ENCODE assay signal across 19 mouse cellular contexts in genomic region chr1:34478891-34479655, GRCm38 (mm10). TPM values are rescaled to one million over a fixed set of nuclear protein-coding genes. Genes with fewer than 3 reads are reported as not detected.
DNase-seq lines count a peak whose midpoint lies in the region; ATAC-seq and TF ChIP-seq lines count a peak whose summit lies in the region.
"Had no signal": no experiment of that assay in that cellular context is flagged by ENCODE, and none has a peak within 500 bp of the region (broad histone marks: within the 10 kb centered on the region; RNA-seq: fewer than 3 reads in every experiment).

No protein-coding gene starts in this region.

- intact Hi-C loops in heart, postnatal 25 days (cut with DNase I): no loop called here

- WGBS in heart, postnatal 0 days: 10% methylated on average over 11 of the region's 11 CpGs
- WGBS in limb, embryonic 15.5 days: 20% methylated on average over 11 of the region's 11 CpGs
- WGBS in hindbrain, embryonic 16.5 days: 80% methylated on average over 11 of the region's 11 CpGs

- peak; percentile 81 for ATAC-seq in heart, postnatal 0 days (ENCODE audit: insufficient read depth, low read depth)
- no peak for ATAC-seq in limb, embryonic 15.5 days (ENCODE audit: insufficient number of reproducible peaks, low FRiP score, low TSS enrichment, low read depth)
- ATAC-seq in erythroid progenitor cell, adult 5-6 weeks (replicated peaks; ENCODE audit: low FRiP score, poor library complexity, severe bottlenecking): no peak
- ATAC-seq in hindbrain, embryonic 16.5 days: no peak
- ATAC-seq: forebrain, postnatal 0 days had no signal

- TF ChIP-seq EP300 in heart, postnatal 0 days (IDR thresholded peaks at IDR 0.05; ENCODE audit: low read depth): no peak

- DNase-seq in heart, postnatal 0 days (ENCODE audit: low spot score): peak; percentile 39
- DNase-seq in heart, postnatal 25 days (ENCODE audit: low spot score): no peak
- DNase-seq in B cell, adult 2 months: peak; percentile 54 to 57
- peak; percentile 60 for DNase-seq in T-cell, adult 2 months (ENCODE audit: low spot score)
- no peak for DNase-seq in left cerebral cortex, adult 18-20 months (ENCODE audit: low spot score in 2 of 2)
- DNase-seq: adrenal gland, adult 2 months; cerebellum, adult 11-12 months; forebrain, postnatal 0 days; kidney, postnatal 4 days; right cerebral cortex, postnatal 4 days; thymus, postnatal 25 days had no signal

- H3K36me3 ChIP-seq in heart, postnatal 0 days (replicated peaks; ENCODE audit: control insufficient read depth, insufficient read depth, low read length): no peaks in the 10 kb centered on the region
- no peaks in the 10 kb centered on the region for H3K36me3 ChIP-seq in limb, embryonic 15.5 days
- no peaks in the 10 kb centered on the region for H3K36me3 ChIP-seq in hindbrain, embryonic 16.5 days (ENCODE audit: control insufficient read depth, insufficient read depth, low read length)
- H3K36me3 ChIP-seq: embryonic facial prominence, embryonic 12.5 days; neural tube, embryonic 13.5 days had no signal

- no peak overlapping the region for H3K27ac ChIP-seq in heart, postnatal 0 days (ENCODE audit: low read depth)
- H3K27ac ChIP-seq in limb, embryonic 15.5 days: no peak overlapping the region
- H3K27ac ChIP-seq in hindbrain, embryonic 16.5 days (ENCODE audit: low read depth, low read length): no peak overlapping the region
- H3K27ac ChIP-seq: embryonic facial prominence, embryonic 12.5 days; hindbrain, embryonic 14.5 days; neural tube, embryonic 13.5 days had no signal

- H3K4me3 ChIP-seq in heart, postnatal 0 days (ENCODE audit: low read depth, low read length): no peak overlapping the region
- H3K4me3 ChIP-seq in limb, embryonic 15.5 days: no peak overlapping the region
- no peak overlapping the region for H3K4me3 ChIP-seq in hindbrain, embryonic 16.5 days (ENCODE audit: low read length)
- H3K4me3 ChIP-seq: embryonic facial prominence, embryonic 12.5 days; neural tube, embryonic 13.5 days had no signal

- H3K27me3 ChIP-seq in heart, postnatal 0 days (ENCODE audit: control insufficient read depth, insufficient read depth, low read length): no peaks in the 10 kb centered on the region
- no peaks in the 10 kb centered on the region for H3K27me3 ChIP-seq in limb, embryonic 15.5 days
- no peaks in the 10 kb centered on the region for H3K27me3 ChIP-seq in hindbrain, embryonic 16.5 days (replicated peaks; ENCODE audit: control insufficient read depth, insufficient read depth, low read length)
- H3K27me3 ChIP-seq: embryonic facial prominence, embryonic 12.5 days had no signal

- H3K4me2 ChIP-seq in heart, postnatal 0 days (ENCODE audit: low read depth, low read length): peak overlapping the region; percentile 43; the same call in 1 of the 2 replicates
- H3K4me2 ChIP-seq in limb, embryonic 15.5 days: 0 out of 2 replicates have a peak overlapping the region, but pooled peaks have one; percentile 12
- H3K4me2 ChIP-seq in hindbrain, embryonic 16.5 days (ENCODE audit: low read length): no peak overlapping the region
- H3K4me2 ChIP-seq: embryonic facial prominence, embryonic 12.5 days; hindbrain, embryonic 14.5 days; neural tube, embryonic 13.5 days had no signal

- no peak overlapping the region for H3K9ac ChIP-seq in heart, postnatal 0 days (replicated peaks; ENCODE audit: low read depth, low read length)
- H3K9ac ChIP-seq in limb, embryonic 15.5 days: no peak overlapping the region
- H3K9ac ChIP-seq in hindbrain, embryonic 16.5 days (ENCODE audit: low read depth, low read length): no peak overlapping the region
- H3K9ac ChIP-seq: embryonic facial prominence, embryonic 12.5 days; forebrain, postnatal 0 days; hindbrain, embryonic 14.5 days; neural tube, embryonic 13.5 days had no signal

- no peak for TF ChIP-seq CTCF in heart, postnatal 0 days (IDR thresholded peaks at IDR 0.05; ENCODE audit: low read depth)

- H3K9me3 ChIP-seq in heart, postnatal 0 days (replicated peaks; ENCODE audit: control insufficient read depth, low read length): no peaks in the 10 kb centered on the region
- no peaks in the 10 kb centered on the region for H3K9me3 ChIP-seq in limb, embryonic 15.5 days
- no peaks in the 10 kb centered on the region for H3K9me3 ChIP-seq in hindbrain, embryonic 16.5 days (ENCODE audit: control insufficient read depth, low read length)
- H3K9me3 ChIP-seq: embryonic facial prominence, embryonic 12.5 days; neural tube, embryonic 13.5 days had no signal

- peaks cover 20% of the 10 kb centered on the region for H3K4me1 ChIP-seq in heart, postnatal 0 days (ENCODE audit: control insufficient read depth, insufficient read depth)
- peaks cover 11% of the 10 kb centered on the region for H3K4me1 ChIP-seq in limb, embryonic 15.5 days
- H3K4me1 ChIP-seq in hindbrain, embryonic 16.5 days (ENCODE audit: control insufficient read depth, insufficient read depth, low read depth, low read length): no peaks in the 10 kb centered on the region
- H3K4me1 ChIP-seq: embryonic facial prominence, embryonic 12.5 days; neural tube, embryonic 13.5 days had no signal

RNA-seq across cellular contexts. Expression of gene Prss39, which starts 19.1 kb away (rescaled TPM):
- total RNA-seq in heart, postnatal 0 days (2014; rRNA removed; ENCODE audit: low replicate concordance): not detected in 2 replicates
- polyA plus RNA-seq in heart, postnatal 0 days (2015; fragmentation: Nextera tagmentation; extraction: Ambion mirVana): not detected in 2 replicates
- total RNA-seq in heart, postnatal 25 days (2021): not detected
- polyA plus RNA-seq in limb, embryonic 15.5 days (2015; fragmentation: Nextera tagmentation; extraction: Ambion mirVana): not detected in 2 replicates
- not detected in 2 replicates for total RNA-seq in erythroid progenitor cell, adult 5-6 weeks (2015; ENCODE audit: low replicate concordance)
- total RNA-seq in erythroid progenitor cell, adult 5-6 weeks (2017; ENCODE audit: low replicate concordance): not detected in 2 replicates
- not detected in 2 replicates for polyA plus RNA-seq in hindbrain, embryonic 16.5 days (2015; fragmentation: Nextera tagmentation; extraction: Ambion mirVana)
- not detected for total RNA-seq in left cerebral cortex, adult 18-20 months (2021)
- total RNA-seq: adrenal gland, adult 2 months; ES-E14; forebrain, postnatal 0 days; left cerebral cortex, postnatal 25 days had no signal
- polyA plus RNA-seq: adrenal gland, adult 2 months; embryonic facial prominence, embryonic 12.5 days; forebrain, postnatal 0 days; hindbrain, embryonic 14.5 days; neural tube, embryonic 13.5 days had no signal

RNA-seq across cellular contexts. Expression of gene Ptpn18, which starts 19.5 kb away (rescaled TPM):
- 4.7 TPM in 1 of 2 replicates, not detected in the other for total RNA-seq in heart, postnatal 0 days (2014; rRNA removed; ENCODE audit: low replicate concordance)
- polyA plus RNA-seq in heart, postnatal 0 days (2015; fragmentation: Nextera tagmentation; extraction: Ambion mirVana): 10.7 and 13.8 TPM in 2 replicates
- total RNA-seq in heart, postnatal 25 days (2021): 1 to 10 TPM; 4.2 to 5.6 TPM
- 17.4 TPM in 2 replicates for polyA plus RNA-seq in limb, embryonic 15.5 days (2015; fragmentation: Nextera tagmentation; extraction: Ambion mirVana)
- 9.2 and 11.9 TPM in 2 replicates for total RNA-seq in erythroid progenitor cell, adult 5-6 weeks (2015; ENCODE audit: low replicate concordance)
- 39.5 and 42.1 TPM in 2 replicates for total RNA-seq in erythroid progenitor cell, adult 5-6 weeks (2017; ENCODE audit: low replicate concordance)
- 4.4 and 4.9 TPM in 2 replicates for polyA plus RNA-seq in hindbrain, embryonic 16.5 days (2015; fragmentation: Nextera tagmentation; extraction: Ambion mirVana)
- 1 to 10 TPM; 3.0 to 4.5 TPM for total RNA-seq in left cerebral cortex, adult 18-20 months (2021)

RNA-seq across cellular contexts. Expression of gene Imp4, which starts 39.4 kb away (rescaled TPM):
- total RNA-seq in heart, postnatal 0 days (2014; rRNA removed; ENCODE audit: low replicate concordance): 12.4 and 45.3 TPM in 2 replicates
- 41.6 and 42.5 TPM in 2 replicates for polyA plus RNA-seq in heart, postnatal 0 days (2015; fragmentation: Nextera tagmentation; extraction: Ambion mirVana)
- 10 to 100 TPM; 29.2 to 31.4 TPM for total RNA-seq in heart, postnatal 25 days (2021)
- 77.1 and 77.4 TPM in 2 replicates for polyA plus RNA-seq in limb, embryonic 15.5 days (2015; fragmentation: Nextera tagmentation; extraction: Ambion mirVana)
- 5.4 and 8.3 TPM in 2 replicates for total RNA-seq in erythroid progenitor cell, adult 5-6 weeks (2015; ENCODE audit: low replicate concordance)
- 2.6 and 8.3 TPM in 2 replicates for total RNA-seq in erythroid progenitor cell, adult 5-6 weeks (2017; ENCODE audit: low replicate concordance)
- 50.1 and 54.4 TPM in 2 replicates for polyA plus RNA-seq in hindbrain, embryonic 16.5 days (2015; fragmentation: Nextera tagmentation; extraction: Ambion mirVana)
- 10 to 100 TPM; 34.2 to 36.5 TPM for total RNA-seq in left cerebral cortex, adult 18-20 months (2021)

RNA-seq across cellular contexts. Expression of gene Ccdc115, which starts 39.6 kb away (rescaled TPM):
- 29.2 and 30.5 TPM in 2 replicates for total RNA-seq in heart, postnatal 0 days (2014; rRNA removed; ENCODE audit: low replicate concordance)
- polyA plus RNA-seq in heart, postnatal 0 days (2015; fragmentation: Nextera tagmentation; extraction: Ambion mirVana): 29.7 and 32.4 TPM in 2 replicates
- total RNA-seq in heart, postnatal 25 days (2021): 10 to 100 TPM; 14.9 to 15.3 TPM
- polyA plus RNA-seq in limb, embryonic 15.5 days (2015; fragmentation: Nextera tagmentation; extraction: Ambion mirVana): 61.3 and 65.8 TPM in 2 replicates
- total RNA-seq in erythroid progenitor cell, adult 5-6 weeks (2015; ENCODE audit: low replicate concordance): 3.2 and 5.0 TPM in 2 replicates
- 4.6 and 8.3 TPM in 2 replicates for total RNA-seq in erythroid progenitor cell, adult 5-6 weeks (2017; ENCODE audit: low replicate concordance)
- 64.8 and 68.6 TPM in 2 replicates for polyA plus RNA-seq in hindbrain, embryonic 16.5 days (2015; fragmentation: Nextera tagmentation; extraction: Ambion mirVana)
- 10 to 100 TPM; 12.9 to 15.9 TPM for total RNA-seq in left cerebral cortex, adult 18-20 months (2021)

RNA-seq across cellular contexts. Expression of gene Cfc1, which starts 56.4 kb away (rescaled TPM):
- not detected in 2 replicates for total RNA-seq in heart, postnatal 0 days (2014; rRNA removed; ENCODE audit: low replicate concordance)
- not detected in 2 replicates for polyA plus RNA-seq in heart, postnatal 0 days (2015; fragmentation: Nextera tagmentation; extraction: Ambion mirVana)
- total RNA-seq in heart, postnatal 25 days (2021): not detected
- 0.96 TPM in 2 replicates for polyA plus RNA-seq in limb, embryonic 15.5 days (2015; fragmentation: Nextera tagmentation; extraction: Ambion mirVana)
- total RNA-seq in erythroid progenitor cell, adult 5-6 weeks (2015; ENCODE audit: low replicate concordance): not detected in 2 replicates
- not detected in 2 replicates for total RNA-seq in erythroid progenitor cell, adult 5-6 weeks (2017; ENCODE audit: low replicate concordance)
- 0.16 and 0.25 TPM in 2 replicates for polyA plus RNA-seq in hindbrain, embryonic 16.5 days (2015; fragmentation: Nextera tagmentation; extraction: Ambion mirVana)
- not detected for total RNA-seq in left cerebral cortex, adult 18-20 months (2021)
- total RNA-seq: adrenal gland, adult 2 months; forebrain, postnatal 0 days; left cerebral cortex, postnatal 25 days had no signal
- polyA plus RNA-seq: adrenal gland, adult 2 months; neural tube, embryonic 13.5 days had no signal

Comparison
In these comparisons a context has a peak if more than half of its experiments do, and no peak if none do; other contexts are left out.
1. DNase-seq: peak in heart, postnatal 0 days (single experiment), B cell, adult 2 months (2 of 2) and T-cell, adult 2 months (single experiment); none in heart, postnatal 25 days (single experiment) and left cerebral cortex, adult 18-20 months (0 of 2).